Mouse (Mus musculus) lung, embryonic 14.5 days (tissue): ENCODE measurements around the gene Scrn1. TPM values are rescaled to one million over a fixed set of nuclear protein-coding genes. Genes with fewer than 3 reads are reported as not detected.
A peak's percentile ranks its signal among the peaks of the same experiment; 100 is the strongest.

Experiments
- ATAC-seq: fragments of 200-750 bp; cut with Nextera tagmentation; 2 replicates; pipeline ENCODE4 v1.8.0; 2017; ENCODE audit warnings: mild to moderate bottlenecking, moderate TSS enrichment, moderate library complexity; ENCODE audit not compliant: insufficient read depth
- DNase-seq: peaks from one replicate; pipeline ENCODE4 v3.0.0-alpha.2; 2015
- H3K27ac ChIP-seq: fragments of 300-500 bp; sonication (generic); 2 replicates; pipeline ENCODE4 v1.5.1; 2014; ENCODE audit warnings: low read depth, mild to moderate bottlenecking, moderate library complexity
- H3K27me3 ChIP-seq: fragments of 300-500 bp; sonication (generic); 2 replicates; pipeline ENCODE4 v1.6.1; 2014; ENCODE audit warnings: low read length, control low read depth; ENCODE audit not compliant: insufficient read depth
- H3K36me3 ChIP-seq: fragments of 300-500 bp; sonication (generic); 2 replicates; pipeline ENCODE4 v1.6.1; 2014; ENCODE audit warnings: control low read depth; ENCODE audit not compliant: insufficient read depth
- H3K4me1 ChIP-seq: fragments of 300-500 bp; sonication (generic); 2 replicates; pipeline ENCODE4 v1.6.1; 2014; ENCODE audit warnings: antibody characterized with exemption, control low read depth; ENCODE audit not compliant: insufficient read depth
- H3K4me2 ChIP-seq: fragments of 300-500 bp; sonication (generic); 2 replicates; pipeline ENCODE4 v1.6.1; 2014; ENCODE audit warnings: mild to moderate bottlenecking
- H3K4me3 ChIP-seq: fragments of 300-500 bp; sonication (generic); 2 replicates; pipeline ENCODE4 v1.5.1; 2014; ENCODE audit warnings: low read depth, low read length
- H3K9ac ChIP-seq: fragments of 300-500 bp; sonication (generic); 2 replicates; pipeline ENCODE4 v1.6.1; 2014
- H3K9me3 ChIP-seq: fragments of 300-500 bp; sonication (generic); 2 replicates; pipeline ENCODE4 v1.6.1; 2016; ENCODE audit warnings: low read depth, low read length, control low read depth
- CTCF ChIP-seq: IDR thresholded peaks from 2 replicates; pipeline ENCODE4 v1.5.1; 2016; ENCODE audit warnings: antibody characterized with exemption, low read depth
- WGBS: fragments of 180-500 bp; shearing (Covaris S2); extraction: QIAGEN DNeasy Blood & Tissue Kit; methylation state at CpG from one replicate; pipeline ENCODE4 v1.1.7; 2014; 5-methylcytosine and 5-hydroxymethylcytosine counted together
- polyA plus RNA-seq: library from polyadenylated mRNA; unstranded; fragments of >200 nt; fragmentation: Nextera tagmentation; extraction: Ambion mirVana; gene quantifications from 2 replicates; pipeline ENCODE4 v1.2.1, GENCODE M21; 2014

Scrn1 gene
- polyA plus RNA-seq: 1.9 and 2.4 TPM in 2 replicates

- under 1% methylated on average over 60 of the region's 60 CpGs for WGBS
- peak within 1 kb of the TSS; percentile 49 for H3K9ac ChIP-seq
- H3K27me3 ChIP-seq: peaks cover 17% of the 10 kb centered on the region
- ATAC-seq: peak; percentile 80
- no peak within 1 kb of the TSS; the same call in 1 of the 2 replicates for H3K27ac ChIP-seq
- no peak for TF ChIP-seq CTCF
- peak within 1 kb of the TSS; percentile 48 for H3K4me3 ChIP-seq
- H3K36me3 ChIP-seq: no peaks in the 10 kb centered on the region
- no peaks in the 10 kb centered on the region for H3K9me3 ChIP-seq
- H3K4me2 ChIP-seq: peak within 1 kb of the TSS; percentile 95
- DNase-seq: peak; percentile 78
- peaks cover 3% of the 10 kb centered on the region; the same call in 1 of the 2 replicates for H3K4me1 ChIP-seq
These were observed at the start of gene Scrn1 for GRCm38 (mm10) chr6:54565665-54566545. Scrn1 (minus strand) TSS chr6:54566489.

DNA sequence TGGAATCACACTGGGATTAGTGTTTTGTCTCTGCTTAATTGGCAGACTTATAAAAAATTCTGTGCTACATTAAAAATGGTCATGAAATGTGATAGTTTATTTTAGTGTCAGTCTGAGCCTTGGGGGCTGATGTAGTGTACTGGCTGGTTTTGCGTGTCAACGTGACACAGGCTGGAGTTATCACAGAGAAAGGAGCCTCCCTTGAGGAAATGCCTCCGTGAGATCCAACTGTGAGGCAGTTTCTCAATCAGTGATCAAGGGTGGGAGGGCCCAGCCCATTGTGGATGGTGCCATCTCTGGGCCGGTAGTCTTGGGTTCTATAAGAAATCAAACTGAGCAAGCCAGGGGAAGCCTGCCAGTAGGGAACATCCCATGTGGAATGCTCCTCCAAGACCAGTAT is 40.0 kb upstream of the Scrn1 start:
- no peaks in the 10 kb centered on the region for H3K27me3 ChIP-seq
- no peaks in the 10 kb centered on the region for H3K36me3 ChIP-seq
- no peaks in the 10 kb centered on the region for H3K9me3 ChIP-seq
- 54% methylated on average over 4 of the region's 4 CpGs for WGBS
- no peaks in the 10 kb centered on the region for H3K4me1 ChIP-seq
- H3K9ac ChIP-seq: no peak overlapping the region
- no peak overlapping the region for H3K27ac ChIP-seq
- TF ChIP-seq CTCF: no peak
- no peak overlapping the region for H3K4me2 ChIP-seq
- H3K4me3 ChIP-seq: no peak overlapping the region
- DNase-seq (no peak), ATAC-seq (no peak)

GRCm38 (mm10) chr6:54604001-54604715 is 37.9 kb upstream of the Scrn1 start:
- Histone ChIP-seq H3K36me3 (no peaks in the 10 kb centered on the region), H3K27me3 (no peaks in the 10 kb centered on the region), H3K4me1 (no peaks in the 10 kb centered on the region), H3K4me2 (no peak overlapping the region), H3K4me3 (no peak overlapping the region), H3K9me3 (no peaks in the 10 kb centered on the region), H3K9ac (no peak overlapping the region), H3K27ac (no peak overlapping the region)
- DNase-seq (peak; percentile 67), ATAC-seq (no peak)
- 93% methylated on average over 1 of the region's 1 CpGs for WGBS
- no peak for TF ChIP-seq CTCF

DNA sequence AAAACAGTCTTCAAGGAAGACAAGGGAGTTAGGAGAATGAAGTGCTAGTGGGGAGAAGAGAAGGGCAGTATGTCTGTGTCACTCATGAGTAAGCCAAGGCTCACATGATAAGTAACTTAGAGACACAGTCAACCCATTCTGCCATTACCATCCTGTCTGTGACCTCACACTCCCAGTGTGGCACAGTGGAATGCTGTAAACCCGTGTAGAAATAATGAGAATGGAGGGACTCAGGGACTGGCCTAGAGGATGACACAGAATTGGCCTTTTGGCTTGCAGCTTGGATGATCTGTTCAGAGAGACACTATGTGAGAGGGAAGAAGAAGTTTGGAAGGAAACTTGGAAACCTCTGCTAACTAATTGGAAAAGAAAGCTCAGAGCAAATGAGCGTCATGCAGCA is 36.6 kb upstream of the Scrn1 start:
- Histone ChIP-seq H3K27me3 (no peaks in the 10 kb centered on the region), H3K4me1 (no peaks in the 10 kb centered on the region), H3K4me2 (no peak overlapping the region), H3K9ac (no peak overlapping the region), H3K27ac (no peak overlapping the region), H3K4me3 (no peak overlapping the region), H3K36me3 (no peaks in the 10 kb centered on the region), H3K9me3 (no peaks in the 10 kb centered on the region)
- 80% methylated on average over 2 of the region's 2 CpGs for WGBS
- no peak for TF ChIP-seq CTCF
- DNase-seq (no peak), ATAC-seq (no peak)

GRCm38 (mm10) chr6:54600681-54601347 is 34.5 kb upstream of the Scrn1 start:
- Histone ChIP-seq H3K4me2 (no peak overlapping the region), H3K36me3 (no peaks in the 10 kb centered on the region), H3K27me3 (no peaks in the 10 kb centered on the region), H3K9ac (no peak overlapping the region), H3K4me1 (0 out of 2 replicates have a peak, but pooled peaks cover 1% of the 10 kb centered on the region), H3K4me3 (no peak overlapping the region), H3K27ac (no peak overlapping the region), H3K9me3 (no peaks in the 10 kb centered on the region)
- no peak for TF ChIP-seq CTCF
- DNase-seq: no peak
- ATAC-seq: no peak
- 69% methylated on average over 5 of the region's 5 CpGs for WGBS

- no peak overlapping the region for H3K27ac ChIP-seq
- H3K27me3 ChIP-seq: no peaks in the 10 kb centered on the region
- H3K4me1 ChIP-seq: 0 out of 2 replicates have a peak, but pooled peaks cover 2% of the 10 kb centered on the region
- no peaks in the 10 kb centered on the region for H3K36me3 ChIP-seq
- WGBS: 86% methylated on average over 3 of the region's 3 CpGs
- no peaks in the 10 kb centered on the region for H3K9me3 ChIP-seq
- no peak overlapping the region for H3K4me2 ChIP-seq
- TF ChIP-seq CTCF: no peak
- DNase-seq: no peak
- ATAC-seq: no peak
- no peak overlapping the region for H3K9ac ChIP-seq
- H3K4me3 ChIP-seq: no peak overlapping the region
These were observed 31.4 kb upstream of the Scrn1 start for GRCm38 (mm10) chr6:54597711-54598110.
